Mouse (Mus musculus) adrenal gland, postnatal 14 days (tissue): ENCODE results near the gene Abcb9. TPM values are rescaled to one million over a fixed set of nuclear protein-coding genes. Genes with fewer than 3 reads are reported as not detected.
"Not testable (repeated sequence)": the region's sequence is repeated elsewhere in the genome, so short reads cannot be mapped to it uniquely, and the experiment has no call there.

Source experiments
- DNase-seq: peaks from one replicate; pipeline ENCODE4 v3.0.0; 2021; ENCODE audit warnings: mixed read lengths
- total RNA-seq: library from RNA; stranded (reverse); gene quantifications from 2 replicates; pipeline ENCODE4 v1.2.3, GENCODE M21; 2021

Gene Abcb9
- total RNA-seq, 1 experiment from 2014 or later = 10.6 TPM

- no peak for DNase-seq
Measured at GRCm38 (mm10) chr5:124059677-124060076, 35.9 kb downstream of the Abcb9 start.

GRCm38 (mm10) chr5:124058749-124059148 is 36.8 kb downstream of the Abcb9 start:
- no peak for DNase-seq

DNA sequence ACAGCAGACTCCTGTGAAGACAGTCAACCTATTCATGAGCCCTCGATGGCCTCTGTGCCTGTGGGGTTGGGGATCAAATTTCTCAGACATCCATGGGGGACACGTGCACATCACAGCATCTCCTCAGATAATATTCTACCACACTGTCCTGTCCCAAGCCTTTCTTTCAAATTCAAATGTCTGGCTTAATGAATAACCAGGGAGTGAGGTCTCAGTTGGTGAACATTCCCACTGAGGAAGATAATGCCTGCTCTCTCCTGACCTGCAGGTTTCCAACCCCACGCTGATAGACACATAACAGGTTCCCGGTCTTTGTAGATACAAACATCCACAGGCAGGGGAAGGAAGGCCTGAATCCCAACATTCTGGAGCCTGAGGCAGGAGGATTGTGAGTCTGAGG is 38.6 kb downstream of the Abcb9 start:
- DNase-seq = no peak

- no peak for DNase-seq
Measured at GRCm38 (mm10) chr5:124056219-124056618, 39.4 kb downstream of the Abcb9 start.

- DNase-seq = not testable (repeated sequence)
Measured at GRCm38 (mm10) chr5:124052641-124053040, 43.0 kb downstream of the Abcb9 start.

- peak; percentile 33 for DNase-seq
Measured at GRCm38 (mm10) chr5:124051899-124052491, 43.6 kb downstream of the Abcb9 start.

GRCm38 (mm10) chr5:124050095-124051050 is 45.2 kb downstream of the Abcb9 start:
- DNase-seq = peak; percentile 21

GRCm38 (mm10) chr5:124049249-124050045 is 46.2 kb downstream of the Abcb9 start:
- no peak for DNase-seq

GRCm38 (mm10) chr5:124046741-124047401 is 48.7 kb downstream of the Abcb9 start:
- DNase-seq = peak; percentile 61

- DNase-seq = no peak
Measured at GRCm38 (mm10) chr5:124045453-124046010, 50.1 kb downstream of the Abcb9 start.

GRCm38 (mm10) chr5:124043999-124044398 is 51.6 kb downstream of the Abcb9 start:
- no peak for DNase-seq

- peak; percentile 77 for DNase-seq
Measured at GRCm38 (mm10) chr5:124043212-124043978, 52.2 kb downstream of the Abcb9 start.

- no peak for DNase-seq
Measured at GRCm38 (mm10) chr5:124041097-124041496, 54.5 kb downstream of the Abcb9 start.

- no peak for DNase-seq
Measured at GRCm38 (mm10) chr5:124039602-124040001, 56.0 kb downstream of the Abcb9 start.

GRCm38 (mm10) chr5:124036836-124037235 is 58.8 kb downstream of the Abcb9 start:
- DNase-seq = peak; percentile 39

GRCm38 (mm10) chr5:124036341-124036740 is 59.3 kb downstream of the Abcb9 start:
- no peak for DNase-seq

DNA sequence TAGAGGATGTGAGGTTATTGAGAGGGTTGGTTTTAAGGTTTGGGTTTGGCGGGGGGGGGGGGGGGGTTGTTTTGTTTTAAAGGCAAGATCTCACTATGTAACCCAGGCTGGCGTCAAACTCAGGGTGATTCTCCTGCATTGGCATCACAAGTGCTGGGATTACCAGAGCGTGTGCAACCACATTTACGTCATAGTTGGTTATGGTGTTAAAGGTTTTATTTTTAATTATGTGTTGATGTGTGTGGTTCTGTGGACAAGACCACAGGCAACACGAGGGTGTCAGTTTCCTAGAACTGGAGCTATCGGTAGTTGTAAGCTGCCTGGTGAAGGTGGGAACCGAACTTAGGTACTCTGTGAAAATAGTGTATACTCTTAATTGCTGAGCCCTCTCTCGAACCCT is 59.8 kb downstream of the Abcb9 start:
- no peak for DNase-seq

GRCm38 (mm10) chr5:124035406-124035805 is 60.2 kb downstream of the Abcb9 start:
- DNase-seq = no peak

GRCm38 (mm10) chr5:124034471-124034870 is 61.1 kb downstream of the Abcb9 start:
- DNase-seq = no peak

DNA sequence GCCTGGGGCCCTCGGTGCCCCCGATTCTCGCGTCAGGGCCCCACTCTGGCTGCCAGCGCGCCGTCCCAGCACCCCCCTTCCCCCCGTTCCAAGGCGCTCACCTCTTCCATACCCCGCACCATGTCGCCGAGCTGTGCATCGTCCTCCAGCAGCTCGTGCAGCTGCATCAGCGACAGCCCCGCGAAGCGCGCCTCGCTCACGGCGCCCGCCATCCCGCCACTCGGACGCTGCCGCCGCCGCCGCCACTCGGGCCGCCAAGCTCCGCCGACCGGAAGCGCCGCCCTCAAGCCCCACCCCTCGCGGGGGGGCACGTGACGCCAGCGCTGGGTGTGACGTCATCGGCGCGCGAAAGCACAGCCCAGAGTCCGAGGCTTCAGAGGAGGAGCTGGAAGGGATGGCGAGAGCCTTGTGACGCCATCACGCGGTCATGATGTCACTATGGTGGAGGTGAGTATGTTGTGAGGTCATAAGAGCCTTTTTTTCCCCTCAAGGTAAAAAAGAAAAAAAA is 63.5 kb downstream of the Abcb9 start, which contains the start of gene Vps37b:
Gene Vps37b, minus strand, starts transcription at position 270 of the 508 bp plus-strand sequence.
- peak; percentile 96 for DNase-seq
